Mouse (Mus musculus) testis, adult 2 months (tissue): Measurements from ENCODE around the gene Adora2a. TPM values are rescaled to one million over a fixed set of nuclear protein-coding genes. Genes with fewer than 3 reads are reported as not detected.

Source experiments
- H3K27ac ChIP-seq: fragments of 200-500 bp; 2 replicates; pipeline ENCODE4 v1.5.1; 2012; ENCODE audit warnings: low read depth, low read length; ENCODE audit not compliant: control insufficient read depth, insufficient read depth
- H3K27me3 ChIP-seq: fragments of 200-500 bp; 2 replicates; pipeline ENCODE4 v1.6.1; 2012; ENCODE audit warnings: mild to moderate bottlenecking, low read length, moderate library complexity; ENCODE audit not compliant: control insufficient read depth, insufficient read depth
- H3K36me3 ChIP-seq: fragments of 200-500 bp; 2 replicates; pipeline ENCODE4 v1.6.1; 2012; ENCODE audit warnings: mild to moderate bottlenecking, low read length; ENCODE audit not compliant: control insufficient read depth, insufficient read depth
- H3K4me1 ChIP-seq: fragments of 200-500 bp; 2 replicates; pipeline ENCODE4 v1.6.1; 2012; ENCODE audit warnings: low read length; ENCODE audit not compliant: control insufficient read depth, insufficient read depth
- H3K4me3 ChIP-seq: fragments of 200-500 bp; 2 replicates; pipeline ENCODE4 v1.5.1; 2012; ENCODE audit warnings: low read depth, mild to moderate bottlenecking, low read length, moderate library complexity, mixed read lengths; ENCODE audit not compliant: control insufficient read depth
- CTCF ChIP-seq: fragments of 200-500 bp; IDR thresholded peaks from 2 replicates; pipeline ENCODE4 v1.5.1; 2012; ENCODE audit warnings: low read depth, mild to moderate bottlenecking, inconsistent platforms, low read length, moderate library complexity; ENCODE audit not compliant: control insufficient read depth, insufficient read depth, insufficient replicate concordance
- POLR2A ChIP-seq: fragments of 200-500 bp; IDR thresholded peaks from 2 replicates; pipeline ENCODE4 v1.6.1; 2012; ENCODE audit warnings: low read depth, mild to moderate bottlenecking, inconsistent platforms, low read length, moderate library complexity; ENCODE audit not compliant: control insufficient read depth
- polyA plus RNA-seq: library from polyadenylated mRNA; depleted of rRNA; stranded (reverse); fragments of >200 nt; gene quantifications from 2 replicates; pipeline ENCODE4 v1.2.3, GENCODE M21; 2012

Adora2a gene
- polyA plus RNA-seq, 1 experiment = 0.28 TPM

DNA sequence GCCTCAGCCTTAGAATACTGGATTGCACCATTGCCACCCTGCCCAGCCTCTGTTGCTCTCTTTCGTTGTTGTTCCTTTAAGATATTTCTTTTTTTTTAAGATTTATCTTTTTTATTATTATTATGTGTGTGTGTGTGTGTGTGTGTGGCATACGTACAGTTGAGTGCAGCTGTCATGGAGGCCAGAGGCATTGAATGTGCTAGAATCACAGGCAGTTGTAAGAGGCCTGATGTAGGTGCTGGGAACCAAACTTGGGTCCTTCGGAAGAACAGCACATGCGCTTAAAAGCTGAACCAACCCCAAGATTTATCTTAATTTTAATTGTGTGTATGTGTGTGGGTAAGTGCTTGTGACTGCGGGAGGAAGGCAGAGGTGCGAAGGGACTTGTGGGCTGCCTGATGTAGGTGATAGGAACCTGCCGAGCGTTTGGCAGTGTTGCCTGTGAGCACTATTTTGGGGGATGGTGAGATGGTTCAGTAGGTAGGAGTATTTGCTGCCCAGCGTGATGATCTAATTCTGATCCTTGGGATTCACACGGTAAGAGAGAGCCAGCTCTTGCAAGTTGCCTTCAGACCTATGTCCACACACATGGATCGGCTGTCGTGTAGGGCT, 15.4 kb upstream of the Adora2a start:
- Histone ChIP-seq H3K4me3 (no peak overlapping the region), H3K36me3 (no peaks in the 10 kb centered on the region; the same call in none of the 2 replicates), H3K27me3 (no peaks in the 10 kb centered on the region), H3K4me1 (no peaks in the 10 kb centered on the region), H3K27ac (no peak overlapping the region)
- TF ChIP-seq POLR2A (no peak), CTCF (no peak)

DNA sequence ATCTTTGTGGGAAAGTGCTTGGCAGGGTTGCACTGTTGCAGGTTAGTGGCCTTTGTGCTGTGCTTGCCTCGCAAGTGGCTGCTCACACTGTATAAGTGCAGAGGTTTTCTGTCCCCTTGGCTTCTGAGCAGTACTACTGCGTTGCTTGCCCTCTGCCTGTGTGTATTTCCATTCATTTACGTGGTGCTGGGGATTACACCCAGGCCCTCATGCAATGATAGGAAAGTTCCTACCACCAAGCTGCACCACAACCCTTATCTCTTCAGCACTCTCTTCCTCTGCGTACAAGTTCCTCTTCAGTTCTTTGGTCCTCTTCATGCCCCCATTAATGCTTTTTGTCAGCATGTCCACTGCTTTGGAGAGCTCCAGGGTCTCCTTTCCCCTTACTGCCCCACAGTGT, 14.7 kb upstream of the Adora2a start:
- H3K36me3 ChIP-seq = no peaks in the 10 kb centered on the region; the same call in none of the 2 replicates
- no peaks in the 10 kb centered on the region for H3K4me1 ChIP-seq
- no peak overlapping the region for H3K4me3 ChIP-seq
- no peak for TF ChIP-seq CTCF
- no peak for TF ChIP-seq POLR2A
- no peak overlapping the region for H3K27ac ChIP-seq
- H3K27me3 ChIP-seq = no peaks in the 10 kb centered on the region

GRCm38 (mm10) chr10:75302536-75302935, 14.1 kb upstream of the Adora2a start:
- TF ChIP-seq CTCF = no peak
- no peak for TF ChIP-seq POLR2A
- Histone ChIP-seq H3K27me3 (no peaks in the 10 kb centered on the region), H3K4me1 (no peaks in the 10 kb centered on the region), H3K4me3 (no peak overlapping the region), H3K36me3 (peaks cover 2% of the 10 kb centered on the region), H3K27ac (no peak overlapping the region)

- H3K36me3 ChIP-seq = peaks cover 2% of the 10 kb centered on the region
These were observed 13.2 kb upstream of the Adora2a start for GRCm38 (mm10) chr10:75303324-75304048.

DNA sequence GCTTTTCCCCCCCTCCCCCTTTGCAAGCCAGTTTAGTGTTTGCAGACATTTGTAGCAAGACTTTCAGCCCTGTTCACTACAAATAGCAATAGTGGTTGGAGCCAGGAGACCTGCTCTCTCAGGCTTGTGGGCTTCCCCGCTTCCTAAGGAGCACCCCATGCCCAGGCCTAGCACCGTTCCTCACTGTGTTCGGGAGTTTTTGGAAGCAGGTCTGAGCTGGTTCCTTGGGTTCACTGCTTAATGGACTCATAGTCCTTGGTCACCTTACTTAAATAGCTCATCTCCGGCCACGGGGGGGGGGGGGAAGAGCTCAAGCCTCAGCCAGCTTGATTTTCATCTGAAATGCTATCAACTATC, 12.7 kb upstream of the Adora2a start:
- Histone ChIP-seq H3K4me3 (no peak overlapping the region), H3K4me1 (no peaks in the 10 kb centered on the region), H3K27me3 (no peaks in the 10 kb centered on the region), H3K27ac (no peak overlapping the region), H3K36me3 (peaks cover 2% of the 10 kb centered on the region)
- no peak for TF ChIP-seq POLR2A
- TF ChIP-seq CTCF = no peak

More at GRCm38 (mm10) chr10:75303324-75304048, 13.2 kb upstream of the Adora2a start:
- no peaks in the 10 kb centered on the region for H3K27me3 ChIP-seq
- TF ChIP-seq CTCF = no peak
- no peak for TF ChIP-seq POLR2A
- no peak overlapping the region for H3K27ac ChIP-seq
- H3K4me3 ChIP-seq = no peak overlapping the region
- no peaks in the 10 kb centered on the region for H3K4me1 ChIP-seq

DNA sequence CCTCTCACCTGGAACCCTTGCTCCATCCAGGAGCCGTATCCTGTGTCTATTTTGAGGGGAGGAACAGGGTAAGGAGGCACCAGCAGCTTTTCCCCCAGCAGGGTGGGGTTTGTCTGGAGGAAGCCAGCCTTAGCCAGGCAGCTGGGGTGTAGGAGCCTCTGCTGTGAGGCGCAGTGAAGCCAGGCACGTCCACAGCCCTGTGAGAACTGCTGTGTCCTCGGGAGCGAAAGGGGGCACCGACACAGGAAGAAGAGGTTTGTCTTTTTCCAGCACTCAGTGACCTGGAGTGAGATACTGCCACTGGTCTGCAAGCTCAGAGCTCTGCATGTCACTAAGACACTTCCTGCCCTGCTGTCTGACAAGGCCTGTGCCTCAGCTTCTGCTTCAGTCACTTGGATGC, 12.3 kb upstream of the Adora2a start:
- Histone ChIP-seq H3K27ac (no peak overlapping the region), H3K36me3 (peaks cover 2% of the 10 kb centered on the region; the same call in 1 of the 2 replicates), H3K4me1 (no peaks in the 10 kb centered on the region), H3K4me3 (no peak overlapping the region), H3K27me3 (no peaks in the 10 kb centered on the region)
- TF ChIP-seq CTCF (no peak), POLR2A (no peak)

DNA sequence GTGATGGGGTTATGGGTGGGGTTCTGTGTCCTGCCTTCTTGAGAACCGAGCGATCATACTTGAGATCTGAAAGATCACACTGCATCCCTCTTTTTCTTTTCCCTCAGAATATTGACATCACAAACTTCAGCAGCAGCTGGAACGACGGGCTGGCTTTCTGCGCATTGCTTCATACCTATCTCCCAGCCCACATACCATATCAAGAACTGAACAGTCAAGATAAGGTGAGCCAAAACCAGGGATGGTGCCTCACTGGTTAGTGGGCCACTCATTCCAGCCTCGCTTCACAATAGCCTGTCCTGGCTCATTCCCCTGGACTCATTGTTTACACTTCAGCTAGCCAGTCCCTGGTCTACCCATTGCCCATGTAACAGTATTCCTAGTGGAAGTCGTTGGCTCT, 9.5 kb upstream of the Adora2a start:
- H3K4me1 ChIP-seq = no peaks in the 10 kb centered on the region
- H3K36me3 ChIP-seq = peaks cover 2% of the 10 kb centered on the region; the same call in 1 of the 2 replicates
- TF ChIP-seq POLR2A (no peak), CTCF (no peak)
- no peaks in the 10 kb centered on the region for H3K27me3 ChIP-seq
- no peak overlapping the region for H3K4me3 ChIP-seq
- H3K27ac ChIP-seq = no peak overlapping the region
